Mouse (Mus musculus) natural killer cell, adult 2 months (primary cell): Measurements from ENCODE around the gene Gm10439.
"Not testable (repeated sequence)": the region's sequence is repeated elsewhere in the genome, so short reads cannot be mapped to it uniquely, and the experiment has no call there.

Experiments
- DNase-seq, 2 experiments: peaks; one replicate each; pipeline ENCODE4 v3.0.0; 2022; ENCODE audit warnings: low spot score in 2 of 2

The Gm10439 gene

DNA sequence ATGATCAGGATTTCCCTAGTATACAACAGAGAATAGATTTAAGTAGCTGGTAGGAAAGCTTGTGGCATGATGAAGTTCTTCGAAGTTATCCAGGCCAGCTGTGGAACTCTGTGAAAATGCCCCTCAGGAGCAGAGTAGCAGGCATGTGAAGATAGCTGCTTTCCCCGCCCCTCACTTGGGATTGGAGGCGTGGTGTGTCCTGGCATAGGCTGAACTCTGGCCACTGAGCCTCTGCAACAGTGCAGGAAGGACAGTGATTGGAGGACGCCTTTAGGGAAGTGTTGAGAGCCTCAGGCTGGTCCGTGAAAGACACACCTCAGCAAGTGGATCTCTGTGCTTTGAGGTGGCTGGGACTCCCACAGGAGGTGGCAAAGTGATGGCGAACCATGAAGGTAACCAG is at the start of gene Gm10439:
Gene Gm10439, plus strand, starts transcription at position 301 of the 400 bp plus-strand sequence.
- DNase-seq: not testable (repeated sequence)
